Mouse (Mus musculus) mouse embryonic stem cell (cell line): ENCODE results near the gene Serhl.
"Not testable (repeated sequence)": the region's sequence is repeated elsewhere in the genome, so short reads cannot be mapped to it uniquely, and the experiment has no call there.

ENCODE experiments used
- in situ Hi-C, 2 experiments: fragments of 300-500 bp; cut with MboI; formaldehyde crosslinking; loops; 1 replicate in 1 of 2; 3 replicates in 1 of 2; pipeline ENCODE4 v1.14.3; 2019 to 2020; ENCODE audit warnings: low sequenced_read_pairs in 2 of 2, low pct_unique_long_range_greater_than_20kb in 1 of 2, mixed read lengths in 1 of 2; ENCODE audit not compliant: unreplicated experiment in 1 of 2

Gene Serhl

DNA sequence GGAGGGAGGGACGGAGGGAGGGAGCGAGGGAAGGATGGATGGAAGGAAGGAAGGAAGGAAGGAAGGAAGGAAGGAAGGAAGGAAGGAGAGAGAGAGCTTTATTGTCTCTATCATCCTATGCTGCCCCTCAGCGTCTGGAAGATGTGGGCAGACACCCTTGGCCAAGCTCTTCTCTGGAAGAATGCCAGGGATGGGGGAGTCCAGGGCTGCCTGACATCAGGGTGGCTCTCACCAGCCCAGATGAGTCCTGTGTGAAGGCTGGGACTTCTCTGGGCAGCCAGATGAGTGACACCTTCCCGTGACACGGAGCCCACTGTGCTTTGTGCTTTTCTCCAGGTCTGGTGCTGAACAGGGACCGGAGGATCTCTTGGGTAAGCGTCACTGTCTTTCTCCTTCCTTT is 22.6 kb downstream of the Serhl start:
- in situ Hi-C loops, result no loop called here

DNA sequence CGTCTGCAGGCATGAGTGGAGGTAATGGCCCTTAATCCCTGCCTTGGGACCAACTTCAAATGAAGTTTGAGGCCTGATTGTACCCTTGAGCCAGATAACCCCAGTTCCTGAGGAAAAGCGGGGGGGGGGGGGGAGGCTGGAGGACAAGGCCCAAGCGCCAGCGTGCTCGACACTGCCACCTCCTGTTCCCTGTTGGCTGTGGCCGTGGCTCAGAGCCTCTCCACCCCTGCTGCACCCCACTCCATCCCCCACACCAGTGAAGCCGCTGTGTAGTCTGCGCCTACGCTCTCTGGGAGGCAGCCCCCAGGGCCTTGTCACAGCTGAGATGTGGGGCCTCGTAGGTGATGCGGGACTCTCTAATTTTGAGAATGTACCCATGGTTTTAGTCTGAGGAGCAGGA is 23.6 kb downstream of the Serhl start:
- in situ Hi-C loops, result no loop called here

DNA sequence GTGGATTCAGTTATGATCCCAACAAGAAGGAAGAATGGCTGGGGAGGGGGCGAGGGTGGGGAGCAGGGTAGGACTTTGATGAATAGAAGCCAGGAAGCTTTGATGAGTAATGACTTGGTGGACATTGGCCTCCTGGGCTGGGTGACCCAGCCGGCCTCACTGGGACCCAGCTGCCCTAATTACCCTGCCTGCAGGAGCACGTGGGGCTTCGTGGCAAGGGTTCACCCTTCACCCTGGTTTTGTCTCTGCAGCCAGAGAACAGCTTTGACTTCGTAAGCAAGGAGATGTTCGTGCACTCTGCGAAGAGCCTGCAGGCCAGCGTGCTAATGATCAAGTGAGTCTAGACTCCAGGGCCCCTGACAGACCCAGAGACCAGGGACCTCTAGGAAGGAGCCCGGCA is 24.8 kb downstream of the Serhl start:
- in situ Hi-C loops, result no loop called here

DNA sequence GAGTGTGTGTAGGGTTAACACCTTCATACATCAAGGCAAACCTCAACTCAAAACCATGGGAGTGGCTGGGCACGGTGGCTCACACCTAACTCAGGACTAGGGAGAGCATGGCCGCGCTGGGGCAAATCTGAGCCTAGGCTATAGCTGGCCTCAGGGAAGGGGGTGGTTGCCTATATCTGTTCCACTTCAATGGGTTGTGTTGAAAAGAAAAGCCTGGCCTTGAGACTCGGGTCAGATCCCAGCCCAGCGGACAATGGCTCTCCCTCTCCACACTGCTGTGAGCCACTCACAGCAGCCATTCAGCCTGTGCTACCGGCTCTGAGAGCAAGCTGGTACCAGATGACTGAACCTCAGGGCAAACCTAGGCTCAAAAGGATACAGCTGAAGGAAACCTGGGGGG is 25.8 kb downstream of the Serhl start:
- in situ Hi-C loops, result no loop called here

DNA sequence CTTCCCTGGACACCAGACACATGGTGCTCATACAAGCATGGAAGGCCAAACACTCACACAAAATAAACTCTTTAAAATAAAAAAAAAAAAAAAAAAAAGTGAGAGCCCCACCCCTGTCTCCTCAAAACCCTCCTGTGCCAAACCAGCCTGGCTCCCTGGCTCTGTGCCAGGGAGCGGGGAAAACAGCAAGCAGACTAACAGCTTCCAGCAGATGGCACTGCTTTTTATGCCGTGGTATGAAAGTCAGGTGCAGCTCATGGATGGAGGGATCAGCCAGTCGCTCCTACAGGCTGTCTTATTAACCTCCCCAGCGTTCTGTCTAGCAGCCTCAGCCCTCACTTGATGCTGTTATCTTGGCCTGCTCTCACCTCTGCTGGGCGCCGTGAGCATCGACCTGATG is 29.1 kb downstream of the Serhl start:
- in situ Hi-C loops, result no loop called here

DNA sequence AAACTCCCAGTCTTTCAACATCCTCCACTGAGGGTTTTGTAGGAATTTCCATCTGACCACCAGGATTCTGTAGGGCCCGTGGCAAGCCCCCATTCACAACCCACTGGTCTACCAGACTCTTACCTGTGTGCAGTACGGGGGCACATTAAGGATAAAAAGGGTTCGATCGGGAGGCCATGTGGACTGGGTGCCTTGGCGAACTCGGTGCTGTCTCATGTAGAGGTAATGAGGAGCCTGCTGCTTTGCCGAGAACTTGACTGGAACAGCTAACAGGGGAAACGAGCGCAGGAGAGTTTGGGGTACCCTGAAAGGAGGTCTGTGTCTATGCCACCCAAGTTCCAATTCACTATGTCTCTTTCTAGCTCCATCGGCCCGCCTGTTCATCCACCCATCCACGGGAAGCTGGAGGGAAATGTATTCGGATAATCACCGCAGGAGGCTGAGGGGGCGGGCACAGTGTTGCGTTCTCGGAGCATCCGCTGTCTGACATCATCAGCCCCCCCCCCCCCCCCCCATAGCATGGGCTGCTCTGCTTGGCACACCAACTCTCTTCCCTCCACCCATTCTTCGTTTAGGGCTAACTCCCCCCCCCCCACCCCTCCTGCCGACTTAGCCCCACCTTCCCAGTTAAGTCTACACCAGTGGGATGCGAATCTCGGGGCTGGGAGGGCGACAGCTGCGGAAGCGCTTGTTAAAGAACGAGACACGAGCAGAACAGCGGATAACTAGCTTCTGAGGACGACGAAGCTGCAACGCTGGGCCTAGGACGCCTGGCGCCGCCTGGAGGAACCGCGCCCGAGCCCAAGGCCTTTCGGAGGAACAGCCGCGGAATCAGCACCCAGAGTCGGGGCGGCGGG is 32.6 kb downstream of the Serhl start:
- in situ Hi-C loops, result no loop called here

DNA sequence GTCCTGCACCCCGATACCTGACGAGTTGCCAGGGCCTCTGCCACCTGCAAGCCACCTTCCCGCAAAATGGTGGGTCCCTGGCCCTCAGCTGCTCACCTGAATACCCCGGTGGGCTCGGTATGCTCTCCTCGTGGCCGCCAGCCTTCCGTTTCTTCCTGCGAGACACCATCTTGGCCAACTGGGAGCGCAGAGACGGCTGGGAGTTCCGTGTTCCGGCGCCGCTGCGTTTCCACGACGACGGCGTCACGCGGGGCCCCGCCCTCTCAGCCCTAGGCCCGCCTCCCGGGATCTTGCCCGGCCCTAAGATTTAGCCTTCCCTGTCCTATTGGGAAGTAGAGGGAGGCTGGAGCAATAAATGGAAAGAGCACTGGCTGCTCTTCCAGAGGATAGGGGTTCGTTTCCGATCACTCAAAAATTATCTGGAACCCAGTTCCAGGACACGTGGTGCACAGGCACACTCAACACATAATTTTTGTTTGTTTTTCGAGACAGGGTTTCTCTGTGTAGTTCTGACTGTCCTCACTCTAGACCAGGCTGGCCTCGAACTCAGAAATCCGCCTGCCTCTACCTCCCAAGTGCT is 33.4 kb downstream of the Serhl start, which contains the start of gene Rrp7a:
Gene Rrp7a, minus strand, starts transcription at position 236 of the 580 bp plus-strand sequence.
- in situ Hi-C loops, result no loop called here

DNA sequence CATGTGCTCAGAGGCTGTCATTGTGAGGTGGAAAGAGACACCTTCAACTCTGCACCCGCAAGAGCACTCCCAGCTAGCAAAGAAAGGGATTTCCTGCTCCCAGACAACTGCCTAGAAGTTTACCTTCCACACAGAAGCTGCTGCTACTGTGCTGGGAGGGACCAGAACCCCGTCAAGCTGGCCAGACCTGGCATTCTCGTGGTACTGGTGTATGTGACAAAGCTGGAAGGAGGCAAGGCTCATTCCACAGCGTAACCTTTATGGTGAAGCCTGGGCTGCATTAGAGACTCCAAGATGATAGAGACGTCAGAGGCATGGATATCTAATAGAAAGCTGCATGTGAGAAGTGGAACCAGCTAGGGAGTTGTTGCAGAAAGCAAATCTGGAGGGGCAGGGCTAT is 35.3 kb downstream of the Serhl start:
- in situ Hi-C loops, result no loop called here

DNA sequence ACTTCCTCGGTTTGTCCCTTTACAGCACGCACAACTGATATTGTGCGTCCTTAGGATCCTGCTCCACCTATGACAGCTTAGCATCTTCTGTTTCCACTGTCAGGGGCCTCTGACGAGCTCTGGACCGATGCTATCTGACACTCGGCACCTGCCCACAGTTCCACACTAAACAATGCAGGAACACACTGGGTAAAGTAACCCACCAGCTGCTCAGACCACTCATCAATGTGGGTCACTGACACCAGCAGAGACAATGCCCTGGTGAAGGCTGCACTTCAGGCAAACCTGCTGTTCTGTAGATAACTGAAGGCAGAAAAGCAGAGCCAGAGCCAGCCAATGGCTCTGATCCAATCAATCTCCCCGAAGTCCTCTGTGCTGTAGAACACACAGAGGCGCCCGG is 37.3 kb downstream of the Serhl start:
- in situ Hi-C loops, result no loop called here

DNA sequence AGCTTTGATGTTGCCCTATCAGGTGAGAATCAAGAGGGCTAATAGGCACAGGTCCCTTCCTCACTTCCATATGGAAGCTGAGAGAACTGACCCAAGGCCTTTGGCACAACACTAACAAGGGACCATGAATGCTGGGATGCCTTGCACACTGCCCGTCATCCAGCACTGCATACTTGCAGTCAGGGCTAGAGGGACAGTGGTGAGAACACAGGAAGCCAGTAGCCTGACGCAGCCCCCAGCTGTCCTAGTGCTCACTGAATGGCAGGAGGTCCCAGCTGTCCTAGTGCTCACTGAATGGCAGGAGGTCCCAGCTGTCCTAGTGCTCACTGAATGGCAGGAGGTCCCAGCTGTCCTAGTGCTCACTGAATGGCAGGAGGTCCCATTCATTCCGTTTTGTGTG is 37.7 kb downstream of the Serhl start:
- in situ Hi-C loops, result not testable (repeated sequence)

DNA sequence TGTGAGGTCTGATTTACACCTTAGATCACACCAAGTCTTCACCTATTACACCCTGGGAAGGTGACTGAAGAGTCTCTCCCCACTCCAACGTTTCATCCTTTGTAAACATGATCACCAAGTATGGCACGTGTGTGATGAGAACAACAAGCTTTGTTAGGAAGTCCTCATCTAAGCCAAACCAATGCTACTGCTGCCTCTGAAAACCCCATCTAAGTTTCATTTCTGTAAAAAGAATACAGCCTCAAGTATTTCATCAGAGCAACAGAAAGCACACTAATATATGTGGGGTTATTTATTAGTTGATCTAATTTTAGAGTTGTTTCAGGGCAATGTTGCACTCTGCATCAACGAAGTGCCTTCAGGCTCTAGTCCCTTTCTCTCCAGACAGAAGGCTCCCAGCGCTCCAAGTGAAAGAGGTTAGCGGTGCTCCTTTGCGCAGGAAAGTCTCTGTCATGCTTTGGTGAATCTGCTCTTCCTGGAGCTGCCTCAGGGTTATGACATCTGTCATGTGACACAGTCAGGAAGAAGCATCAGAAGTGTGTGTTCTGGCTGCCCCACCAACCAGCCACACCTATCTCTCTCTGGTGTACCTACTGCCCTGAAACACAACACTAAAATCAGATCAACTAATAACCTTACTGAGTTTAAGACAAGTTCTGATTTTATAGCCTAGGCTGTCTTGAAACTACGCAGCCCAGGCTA is 40.4 kb downstream of the Serhl start:
- in situ Hi-C loops, result no loop called here

DNA sequence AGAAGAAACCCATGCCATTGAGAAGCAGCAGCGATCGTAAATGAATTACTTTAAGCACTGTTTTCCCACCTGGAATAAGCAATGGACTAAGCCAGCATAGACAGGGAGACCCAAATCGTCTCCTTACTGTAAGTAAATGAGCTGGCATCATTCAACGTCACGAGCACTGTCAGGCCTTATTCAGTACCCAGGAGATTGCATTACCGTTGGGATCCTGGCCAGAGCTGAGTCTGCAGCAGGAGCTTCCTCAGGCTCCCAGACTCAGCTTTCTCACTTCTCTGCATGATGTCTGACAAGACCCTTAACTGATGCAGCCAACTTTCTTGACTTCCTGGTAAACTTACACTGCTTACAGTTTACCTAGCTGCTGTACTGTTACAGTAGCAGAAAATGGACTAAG is 45.4 kb downstream of the Serhl start:
- in situ Hi-C loops, result no loop called here

DNA sequence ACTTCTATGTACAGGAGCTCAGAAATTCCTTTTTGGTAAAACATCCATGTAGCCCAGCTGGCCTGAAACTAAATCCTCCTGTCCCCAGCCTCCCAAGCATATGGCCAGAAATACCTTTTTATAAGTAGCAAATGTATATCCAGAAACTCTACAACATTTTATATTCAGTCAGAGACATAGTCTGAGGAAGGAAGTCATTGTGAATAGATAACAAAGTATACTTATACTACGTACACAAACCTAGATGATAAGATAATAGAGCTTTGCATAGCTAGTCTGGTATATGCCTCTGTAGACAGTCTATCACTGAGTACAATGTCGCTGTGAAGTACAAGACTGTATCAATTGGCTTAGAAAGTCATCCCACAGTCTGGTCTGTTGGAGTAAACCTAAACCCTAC is 46.3 kb downstream of the Serhl start:
- in situ Hi-C loops, result no loop called here

DNA sequence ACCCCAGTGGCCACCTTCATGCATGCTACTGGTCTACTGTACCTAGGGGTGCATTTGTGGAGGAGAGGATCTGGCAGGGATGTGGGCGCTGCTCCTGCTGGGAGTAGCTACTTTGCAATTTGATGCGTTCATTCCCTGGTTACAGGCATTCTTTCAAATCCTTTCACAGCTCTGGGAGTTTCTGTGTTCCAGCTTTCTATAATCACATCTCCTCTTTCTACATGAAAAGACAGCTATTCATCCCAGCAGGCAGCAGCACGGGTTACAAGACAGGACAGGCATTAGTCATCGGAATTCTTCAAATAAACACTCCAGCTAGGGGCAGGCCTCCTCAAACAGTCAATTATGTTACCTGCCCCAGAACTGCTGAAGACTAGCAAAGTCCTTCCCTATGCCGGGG is 53.6 kb downstream of the Serhl start:
- in situ Hi-C loops, result no loop called here

DNA sequence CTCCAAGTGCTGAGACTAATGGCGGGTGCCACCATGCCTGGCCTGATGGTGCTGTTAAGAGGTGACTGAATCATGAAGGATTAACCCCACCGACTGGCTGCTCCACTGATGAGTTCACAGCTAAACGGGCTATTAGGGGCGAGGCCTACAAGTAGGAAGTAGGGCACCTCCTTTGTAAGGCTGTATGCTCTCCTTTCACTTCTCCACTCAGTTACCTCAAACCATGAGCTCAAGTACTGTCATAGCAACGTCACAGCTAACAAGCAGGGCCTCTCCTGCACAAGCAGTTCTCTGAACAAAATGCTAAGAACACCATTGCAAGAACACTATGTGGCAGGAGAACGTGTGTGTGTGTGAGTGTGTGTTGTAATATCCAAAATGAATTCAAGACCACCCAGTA is 56.2 kb downstream of the Serhl start:
- in situ Hi-C loops, result no loop called here

DNA sequence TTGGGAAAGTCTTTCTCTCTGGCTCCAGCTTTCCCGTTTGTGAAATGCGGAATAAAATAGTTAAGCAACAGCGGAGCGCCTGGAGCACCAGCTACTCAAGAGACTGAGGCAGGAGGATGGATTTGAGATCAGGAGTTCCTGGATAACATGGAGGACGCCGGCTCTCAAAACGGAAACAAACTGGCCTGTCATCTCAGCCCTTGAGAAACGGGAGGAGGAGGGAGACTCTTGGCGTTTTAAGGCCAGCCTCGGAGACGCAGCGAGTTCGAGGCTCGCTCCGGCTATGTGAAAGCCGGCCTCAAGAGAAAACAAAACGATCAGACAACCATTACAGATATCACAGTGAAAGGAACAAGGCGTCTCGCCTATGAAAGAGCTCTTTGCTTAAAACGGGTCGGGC is 59.1 kb downstream of the Serhl start:
- in situ Hi-C loops, result no loop called here

DNA sequence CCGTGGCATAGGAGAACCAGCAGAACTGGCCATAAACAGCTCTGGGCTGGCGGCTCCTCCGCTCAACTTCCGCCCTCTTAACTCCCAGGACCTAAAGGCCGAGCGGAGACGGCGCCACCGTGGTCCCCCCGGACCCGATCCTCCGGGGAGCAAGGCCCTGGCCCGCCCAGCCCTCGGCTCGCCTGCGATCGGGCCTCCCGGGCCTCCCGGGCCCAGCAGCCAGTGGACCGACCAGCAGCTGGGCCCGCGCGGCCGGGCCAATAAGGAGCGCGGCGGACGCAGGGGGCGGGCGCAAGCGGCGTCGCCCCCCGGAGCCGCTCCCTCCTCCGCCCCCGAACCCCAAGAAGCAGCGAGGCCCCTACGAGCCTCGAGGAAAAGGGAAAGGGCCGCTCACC is 59.5 kb downstream of the Serhl start:
- in situ Hi-C loops, result no loop called here

DNA sequence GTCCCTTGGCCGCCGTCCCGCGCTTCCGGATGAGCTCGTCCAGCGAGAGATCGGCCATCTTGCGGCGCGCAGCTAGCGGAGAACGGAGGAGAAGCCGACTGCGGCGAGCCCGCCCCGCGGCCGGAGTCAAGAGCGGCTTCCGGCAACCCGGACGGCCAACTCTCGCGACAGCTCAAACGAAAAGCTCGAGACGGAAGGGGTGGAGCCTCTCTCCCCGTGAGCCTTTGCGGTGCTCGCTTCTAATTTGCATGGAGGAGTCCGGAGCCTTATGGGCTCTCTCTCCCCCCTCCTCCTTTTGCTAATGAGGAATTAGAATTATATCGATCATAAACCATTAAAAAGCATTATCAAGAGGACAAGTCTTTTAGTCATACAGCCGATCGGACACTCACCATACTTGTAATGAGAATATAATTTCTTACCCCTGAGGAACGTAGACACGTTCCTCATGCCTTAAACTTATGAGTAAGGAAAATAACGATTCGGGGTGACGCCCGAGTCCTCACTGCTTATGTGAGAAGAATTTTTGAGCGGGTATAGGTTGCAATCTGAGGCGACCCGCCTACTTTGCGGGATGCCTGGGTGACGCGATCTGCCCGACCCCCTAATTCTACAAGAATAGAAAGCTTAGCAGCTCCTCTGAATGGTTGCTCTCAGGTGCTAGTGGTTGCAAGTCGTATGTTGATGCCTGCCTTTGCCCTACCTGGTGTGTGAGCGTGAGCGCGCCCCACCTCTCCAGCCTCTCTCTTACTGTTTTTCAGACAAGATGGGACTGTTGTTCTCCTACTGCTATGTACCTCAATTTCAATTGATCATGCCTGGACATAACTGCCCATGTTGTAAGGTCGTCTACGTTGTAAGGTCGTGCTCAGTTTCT is 60.1 kb downstream of the Serhl start, which contains the start of gene Poldip3:
Gene Poldip3, minus strand, starts transcription at position 189 of the 877 bp plus-strand sequence.
- in situ Hi-C loops, result loop anchor here (10.0 kb wide), 2 partner anchors 55 to 185 kb away; no protein-coding TSS in a partner anchor

DNA sequence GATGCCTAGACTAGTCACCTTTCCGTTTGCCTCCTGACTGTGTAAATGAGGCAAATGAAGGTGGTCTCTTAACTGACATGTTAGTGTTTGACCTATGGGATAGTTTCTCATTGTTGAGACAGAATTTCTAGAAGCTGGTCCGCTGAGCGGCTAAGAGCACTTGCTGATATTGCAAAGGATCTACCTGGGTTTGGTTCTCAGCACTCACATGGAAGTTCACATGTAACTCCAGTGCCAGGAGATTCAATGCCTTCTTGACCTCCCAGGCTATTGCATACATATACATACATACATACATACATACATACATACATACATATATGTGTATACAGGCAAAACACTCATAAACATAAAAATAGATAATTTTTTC is 60.8 kb downstream of the Serhl start:
- in situ Hi-C loops, result loop anchor here (10.0 kb wide), 2 partner anchors 55 to 185 kb away; no protein-coding TSS in a partner anchor
